Mouse (Mus musculus) lung, embryonic 16.5 days (tissue): ENCODE measurements around the gene Guca2a. TPM values are rescaled to one million over a fixed set of nuclear protein-coding genes. Genes with fewer than 3 reads are reported as not detected.
"Not testable (repeated sequence)": the region's sequence is repeated elsewhere in the genome, so short reads cannot be mapped to it uniquely, and the experiment has no call there.

ENCODE experiments used
- ATAC-seq: fragments of 200-750 bp; cut with Nextera tagmentation; 2 replicates; pipeline ENCODE4 v1.8.0; 2017; ENCODE audit warnings: low read depth, mild to moderate bottlenecking, moderate library complexity
- H3K27ac ChIP-seq: fragments of 300-500 bp; sonication (generic); 2 replicates; pipeline ENCODE4 v1.5.1; 2014; ENCODE audit warnings: mild to moderate bottlenecking, control low read depth, low read length
- H3K27me3 ChIP-seq: fragments of 300-500 bp; sonication (generic); 2 replicates; pipeline ENCODE4 v1.6.1; 2014; ENCODE audit warnings: low read depth, low read length, mixed read lengths; ENCODE audit not compliant: control insufficient read depth, insufficient read depth
- H3K36me3 ChIP-seq: fragments of 300-500 bp; sonication (generic); 2 replicates; pipeline ENCODE4 v1.6.1; 2014; ENCODE audit warnings: low read length; ENCODE audit not compliant: control insufficient read depth, insufficient read depth
- H3K4me1 ChIP-seq: fragments of 300-500 bp; sonication (generic); replicated peaks from 2 replicates; pipeline ENCODE4 v1.6.1; 2014; ENCODE audit warnings: low read length, mixed read lengths; ENCODE audit not compliant: control insufficient read depth, insufficient read depth
- H3K4me2 ChIP-seq: fragments of 300-500 bp; sonication (generic); 2 replicates; pipeline ENCODE4 v1.6.1; 2014; ENCODE audit warnings: low read depth, low read length, control low read depth
- H3K4me3 ChIP-seq: fragments of 300-500 bp; sonication (generic); 2 replicates; pipeline ENCODE4 v1.5.1; 2014; ENCODE audit warnings: mild to moderate bottlenecking, low read length, control low read depth
- H3K9ac ChIP-seq: fragments of 300-500 bp; sonication (generic); 2 replicates; pipeline ENCODE4 v1.6.1; 2014; ENCODE audit warnings: low read length, control low read depth
- H3K9me3 ChIP-seq: fragments of 300-500 bp; sonication (generic); 2 replicates; pipeline ENCODE4 v1.6.1; 2016; ENCODE audit warnings: low read length; ENCODE audit not compliant: control insufficient read depth
- WGBS: fragments of 180-500 bp; shearing (Covaris S2); extraction: QIAGEN DNeasy Blood & Tissue Kit; methylation state at CpG from one replicate; pipeline ENCODE4 v1.1.7; 2014; 5-methylcytosine and 5-hydroxymethylcytosine counted together
- polyA plus RNA-seq: library from polyadenylated mRNA; unstranded; fragments of >200 nt; fragmentation: Nextera tagmentation; extraction: Ambion mirVana; gene quantifications from 2 replicates; pipeline ENCODE4 v1.2.1, GENCODE M21; 2015

Guca2a gene
- polyA plus RNA-seq, 1 experiment from 2014 or later = 0.64 TPM

DNA sequence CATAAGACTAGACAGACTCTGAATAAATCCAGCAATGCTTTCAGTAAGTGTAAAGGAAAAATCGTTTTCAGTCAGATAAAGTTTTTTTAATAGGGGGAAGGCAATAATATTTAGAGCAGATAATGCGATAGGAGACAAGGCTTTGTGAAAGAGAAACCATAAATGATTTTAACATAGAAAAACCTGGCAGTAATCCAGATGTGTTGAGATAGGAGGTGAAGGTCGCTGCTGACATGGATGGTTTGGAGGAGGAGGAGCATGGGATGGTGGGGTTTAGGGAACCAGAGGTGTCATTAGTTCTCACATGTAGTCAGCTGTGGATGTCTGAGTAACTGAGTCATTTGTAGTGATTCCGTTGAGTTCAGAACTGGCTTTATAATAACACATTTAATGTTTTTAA is 22.8 kb upstream of the Guca2a start:
- H3K27ac ChIP-seq = no peak overlapping the region
- ATAC-seq = no peak
- WGBS = 42% methylated on average over 4 of the region's 4 CpGs

DNA sequence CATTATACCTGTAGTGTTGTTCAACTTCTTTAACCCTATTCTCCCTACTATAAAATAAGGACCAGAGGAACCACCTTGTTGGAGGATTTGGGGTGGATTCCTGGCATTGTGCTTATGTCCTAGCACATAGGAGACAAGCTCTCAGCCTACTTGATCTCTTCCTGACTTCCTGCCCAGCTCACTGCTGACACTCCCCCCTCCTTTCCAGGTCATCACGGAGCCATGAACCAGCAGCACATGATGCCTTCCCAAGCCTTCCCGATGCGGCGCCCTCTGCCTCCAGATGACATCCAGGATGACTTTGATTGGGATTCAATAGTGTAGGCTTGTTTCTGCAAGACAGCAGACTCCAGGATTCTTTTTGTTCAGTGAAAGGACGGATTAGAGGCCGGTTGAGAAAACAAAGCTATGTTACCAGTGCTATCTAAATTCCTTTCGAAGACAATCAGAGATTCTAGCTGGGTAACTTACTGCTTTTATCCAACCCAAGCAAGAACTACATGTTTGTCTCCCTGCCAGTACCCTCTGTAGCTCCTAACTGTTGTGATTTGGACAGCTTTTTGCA is 11.3 kb upstream of the Guca2a start:
- Histone ChIP-seq H3K4me1 (peaks cover under 1% of the 10 kb centered on the region), H3K36me3 (peaks cover 25% of the 10 kb centered on the region), H3K9ac (no peak overlapping the region), H3K27ac (no peak overlapping the region), H3K4me2 (no peak overlapping the region), H3K9me3 (no peaks in the 10 kb centered on the region), H3K4me3 (no peak overlapping the region), H3K27me3 (no peaks in the 10 kb centered on the region)
- ATAC-seq = no peak
- 70% methylated on average over 7 of the region's 7 CpGs for WGBS

More for the DNA sequence above, 22.8 kb upstream of the Guca2a start:
- Histone ChIP-seq H3K4me2 (no peak overlapping the region), H3K4me1 (0 out of 2 replicates have a peak, but pooled peaks cover 3% of the 10 kb centered on the region), H3K36me3 (peaks cover 3% of the 10 kb centered on the region), H3K9ac (no peak overlapping the region), H3K4me3 (no peak overlapping the region), H3K9me3 (no peaks in the 10 kb centered on the region), H3K27me3 (no peaks in the 10 kb centered on the region)

DNA sequence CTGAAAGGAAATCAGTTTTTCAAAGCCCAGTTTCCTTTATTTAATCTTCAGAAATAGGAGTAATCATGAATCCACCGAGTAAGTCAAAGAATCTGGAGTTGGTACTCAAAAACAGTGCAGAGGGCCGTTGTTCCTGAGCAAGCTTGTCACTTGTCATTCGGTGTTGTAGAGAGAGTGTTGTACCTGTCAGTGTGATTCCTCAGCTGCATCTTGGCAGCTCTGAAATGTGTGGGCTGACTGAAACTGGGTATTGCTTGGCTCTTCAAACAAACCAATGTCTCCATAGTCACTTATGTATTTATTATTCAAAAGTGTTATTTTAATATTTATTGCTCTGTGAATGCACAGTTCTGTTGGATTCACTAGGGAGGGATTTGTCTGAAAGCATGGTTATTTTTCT is 10.6 kb upstream of the Guca2a start:
- H3K9me3 ChIP-seq = no peaks in the 10 kb centered on the region
- H3K4me3 ChIP-seq = no peak overlapping the region
- no peak overlapping the region for H3K4me2 ChIP-seq
- no peak overlapping the region for H3K27ac ChIP-seq
- WGBS = 67% methylated on average over 3 of the region's 3 CpGs
- H3K36me3 ChIP-seq = peaks cover 25% of the 10 kb centered on the region
- H3K9ac ChIP-seq = no peak overlapping the region
- ATAC-seq = no peak
- H3K27me3 ChIP-seq = no peaks in the 10 kb centered on the region
- H3K4me1 ChIP-seq = peaks cover 7% of the 10 kb centered on the region

DNA sequence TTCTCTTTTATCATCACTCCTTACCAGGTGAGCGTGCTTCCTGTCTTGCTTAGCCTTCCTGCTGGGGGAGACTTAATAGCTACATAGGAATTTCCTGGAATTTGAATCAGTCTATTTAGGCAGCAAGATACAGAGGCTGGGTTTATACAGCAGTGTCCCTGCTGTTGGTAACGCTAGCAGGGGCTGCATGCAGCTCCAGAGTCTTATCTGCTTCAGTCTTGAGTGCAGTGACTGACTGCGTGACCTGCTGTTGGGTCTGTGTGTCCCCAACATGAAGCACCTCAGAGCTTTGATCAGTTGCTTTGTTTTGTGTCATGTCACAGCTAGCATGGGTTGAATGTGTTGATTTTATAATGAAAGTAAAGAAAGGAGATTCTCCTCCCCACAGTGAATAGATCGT is 10.2 kb upstream of the Guca2a start:
- 76% methylated on average over 4 of the region's 4 CpGs for WGBS
- no peak overlapping the region for H3K9ac ChIP-seq
- no peaks in the 10 kb centered on the region for H3K27me3 ChIP-seq
- peaks cover 22% of the 10 kb centered on the region for H3K36me3 ChIP-seq
- no peak overlapping the region for H3K4me3 ChIP-seq
- peaks cover 8% of the 10 kb centered on the region for H3K4me1 ChIP-seq
- H3K4me2 ChIP-seq = no peak overlapping the region
- no peak for ATAC-seq
- no peaks in the 10 kb centered on the region for H3K9me3 ChIP-seq
- no peak overlapping the region for H3K27ac ChIP-seq

DNA sequence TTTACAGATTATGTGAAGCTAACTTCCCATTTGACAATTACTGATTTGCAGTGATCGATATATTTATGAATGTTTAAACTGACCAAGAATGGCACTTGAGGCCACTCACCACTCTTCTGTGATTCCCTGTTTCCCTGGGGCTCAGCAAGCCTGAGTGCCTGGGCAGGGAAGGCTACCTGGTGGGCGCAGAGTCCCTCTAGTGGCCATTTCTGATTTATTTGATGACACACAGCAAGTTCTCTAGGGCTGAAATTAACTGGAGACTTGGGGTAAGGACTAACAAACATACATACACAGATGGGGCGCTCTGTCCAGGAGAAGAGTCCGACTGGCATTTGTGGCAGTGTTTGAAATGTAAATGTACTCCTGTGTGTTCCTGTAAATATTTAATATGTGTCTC is 9.1 kb upstream of the Guca2a start:
- H3K36me3 ChIP-seq = peaks cover 12% of the 10 kb centered on the region
- not testable (repeated sequence) for H3K27ac ChIP-seq, H3K4me2 ChIP-seq, H3K9me3 ChIP-seq, H3K9ac ChIP-seq, H3K4me3 ChIP-seq, ATAC-seq, H3K27me3 ChIP-seq
- WGBS = 72% methylated on average over 3 of the region's 4 CpGs
- H3K4me1 ChIP-seq = peaks cover 19% of the 10 kb centered on the region

DNA sequence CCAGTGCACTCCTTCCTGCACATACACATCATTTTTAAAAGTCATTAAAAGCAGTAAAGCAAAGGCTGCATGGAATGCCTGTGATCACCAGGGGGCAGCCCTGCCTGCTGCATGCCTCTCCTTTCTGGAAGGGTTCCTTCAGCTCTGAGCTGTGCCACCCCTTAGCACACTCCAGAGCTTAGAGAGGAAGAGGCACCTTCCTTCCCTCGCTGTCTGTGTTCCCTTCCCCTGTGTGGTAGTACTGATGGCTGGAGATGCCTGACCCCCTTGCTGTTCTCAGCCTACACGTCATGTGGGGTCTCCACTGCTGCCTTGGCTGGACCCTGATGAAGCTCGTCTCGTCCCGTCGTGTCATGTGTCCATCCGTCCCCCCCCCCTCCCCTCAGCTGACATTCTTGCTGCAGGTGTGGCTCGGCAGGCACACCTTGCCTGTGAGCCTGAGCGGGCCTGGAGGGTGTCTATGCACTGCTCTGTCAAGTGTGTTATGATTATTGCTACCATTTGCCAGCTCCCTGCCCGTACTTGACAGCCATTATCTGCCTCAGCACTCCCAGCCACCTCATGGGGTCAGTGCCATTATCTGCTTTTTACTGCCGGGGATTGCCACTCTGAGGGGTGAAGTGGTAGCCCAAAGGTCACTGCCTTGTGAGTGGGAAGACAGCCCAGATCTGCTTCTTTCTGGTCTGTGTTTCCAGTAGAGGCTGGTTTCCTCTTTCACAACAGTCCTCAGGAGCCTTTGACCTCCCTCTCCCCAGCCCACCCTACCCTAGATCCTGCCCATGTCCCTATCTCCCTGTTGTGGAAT is 6.2 kb upstream of the Guca2a start:
- H3K9me3 ChIP-seq = no peaks in the 10 kb centered on the region
- H3K27ac ChIP-seq = peak overlapping the region; percentile 59
- no peak overlapping the region; the same call in 1 of the 2 replicates for H3K9ac ChIP-seq
- H3K36me3 ChIP-seq = peaks cover 10% of the 10 kb centered on the region
- H3K4me2 ChIP-seq = no peak overlapping the region
- H3K27me3 ChIP-seq = no peaks in the 10 kb centered on the region
- peak; percentile 83 for ATAC-seq
- peaks cover 25% of the 10 kb centered on the region for H3K4me1 ChIP-seq
- WGBS = 22% methylated on average over 11 of the region's 11 CpGs
- no peak overlapping the region for H3K4me3 ChIP-seq

DNA sequence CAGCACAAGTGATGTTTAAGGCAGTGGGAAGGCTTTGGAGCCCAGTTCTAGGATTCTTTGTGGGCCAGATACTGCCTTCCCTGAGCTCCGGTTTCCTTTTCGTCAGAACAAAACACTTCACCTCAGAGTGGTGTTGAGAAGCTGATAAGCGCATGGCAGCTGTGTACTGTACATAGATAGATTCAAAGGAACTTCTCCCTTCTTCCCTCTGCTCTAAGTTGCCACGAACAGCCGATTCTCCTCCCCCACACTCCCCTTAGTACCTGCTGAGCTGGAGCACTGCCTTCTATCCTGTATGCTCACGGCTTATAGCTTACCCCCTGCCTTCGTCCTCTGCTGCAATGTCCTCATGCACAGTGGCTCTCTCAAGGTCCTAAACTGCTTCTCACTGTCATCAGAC is 4.8 kb upstream of the Guca2a start:
- peak overlapping the region; percentile 13; the same call in 1 of the 2 replicates for H3K27ac ChIP-seq
- H3K4me2 ChIP-seq = no peak overlapping the region
- H3K36me3 ChIP-seq = peaks cover 10% of the 10 kb centered on the region
- H3K9me3 ChIP-seq = no peaks in the 10 kb centered on the region
- ATAC-seq = no peak
- no peaks in the 10 kb centered on the region for H3K27me3 ChIP-seq
- no peak overlapping the region for H3K9ac ChIP-seq
- 38% methylated on average over 7 of the region's 7 CpGs for WGBS
- peaks cover 26% of the 10 kb centered on the region for H3K4me1 ChIP-seq
- H3K4me3 ChIP-seq = no peak overlapping the region

DNA sequence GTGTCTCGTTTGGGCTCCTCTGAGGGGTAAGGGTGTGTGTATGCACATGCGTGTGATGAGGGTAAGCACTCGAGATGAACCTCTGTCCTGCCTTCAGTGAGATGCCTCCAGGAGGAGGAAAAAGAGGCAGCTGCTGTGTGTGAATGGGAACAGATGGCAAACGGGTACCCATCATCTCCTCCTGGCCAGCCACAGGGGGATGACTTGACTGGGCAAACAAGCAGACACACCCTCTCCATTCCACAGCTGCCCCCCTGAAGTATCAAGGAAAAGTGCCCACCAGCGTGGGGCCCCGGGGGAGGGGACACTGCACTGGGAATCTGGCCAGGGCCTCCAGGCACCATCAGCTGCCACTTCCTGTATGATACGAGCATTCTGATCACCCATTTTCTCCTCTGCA is 4.2 kb upstream of the Guca2a start:
- peaks cover 10% of the 10 kb centered on the region for H3K36me3 ChIP-seq
- no peaks in the 10 kb centered on the region for H3K27me3 ChIP-seq
- H3K9ac ChIP-seq = 0 out of 2 replicates have a peak overlapping the region, but pooled peaks have one; percentile 11
- peaks cover 27% of the 10 kb centered on the region for H3K4me1 ChIP-seq
- no peaks in the 10 kb centered on the region for H3K9me3 ChIP-seq
- no peak for ATAC-seq
- no peak overlapping the region for H3K4me3 ChIP-seq
- H3K27ac ChIP-seq = no peak overlapping the region; the same call in 1 of the 2 replicates
- 36% methylated on average over 7 of the region's 7 CpGs for WGBS
- no peak overlapping the region for H3K4me2 ChIP-seq

DNA sequence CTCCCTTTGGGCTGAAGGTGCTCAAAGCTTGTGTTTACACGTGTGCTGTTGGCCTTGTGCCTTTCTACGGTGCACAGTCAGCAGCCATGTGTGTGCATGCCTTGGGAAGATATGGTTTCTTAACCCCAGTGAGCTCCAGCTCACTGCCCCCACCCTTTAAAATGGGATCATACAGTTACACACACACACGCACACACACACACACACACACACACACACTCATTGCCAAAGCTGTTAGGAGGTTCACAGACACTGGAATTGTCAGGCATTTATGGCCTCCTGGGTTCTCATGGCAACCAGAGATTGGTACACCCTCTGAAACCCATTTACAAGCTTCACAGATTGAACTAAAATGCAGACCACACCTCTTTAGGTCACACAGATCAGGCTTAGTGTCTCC is 3.6 kb upstream of the Guca2a start:
- Histone ChIP-seq H3K4me3 (no peak overlapping the region), H3K9ac (no peak overlapping the region), H3K4me2 (no peak overlapping the region), H3K9me3 (no peaks in the 10 kb centered on the region), H3K36me3 (peaks cover 10% of the 10 kb centered on the region), H3K27ac (no peak overlapping the region), H3K4me1 (peaks cover 27% of the 10 kb centered on the region), H3K27me3 (no peaks in the 10 kb centered on the region)
- ATAC-seq = no peak
- WGBS = 71% methylated on average over 3 of the region's 3 CpGs
